Mouse (Mus musculus) spleen, embryonic (tissue): ENCODE data around the gene Gbp5.
"Not testable (repeated sequence)": the region's sequence is repeated elsewhere in the genome, so short reads cannot be mapped to it uniquely, and the experiment has no call there.

Source experiments
- CTCF ChIA-PET: fragments of 350-600 bp; sonication (Branson Sonifier 250); formaldehyde crosslinking; loops from one replicate; lab custom pipeline; 2022; lab: Charles Lee

Gene Gbp5

GRCm38 (mm10) chr3:142535667-142536066 lies 41.9 kb downstream of the Gbp5 start:
- CTCF ChIA-PET = no interaction called here

- CTCF ChIA-PET = no interaction called here
Observed at GRCm38 (mm10) chr3:142541391-142541790, 47.6 kb downstream of the Gbp5 start.

- CTCF ChIA-PET = interaction anchor here (0.6 kb wide), 2 partner anchors 51 to 141 kb away, joined by 3 to 11 read pairs; no protein-coding TSS in a partner anchor
Observed at GRCm38 (mm10) chr3:142542776-142543175, 49.0 kb downstream of the Gbp5 start.

- CTCF ChIA-PET = no interaction called here
Observed at GRCm38 (mm10) chr3:142546690-142547089, 52.9 kb downstream of the Gbp5 start.

- CTCF ChIA-PET = interaction anchor here (0.5 kb wide), 1 partner anchor 60 kb away, joined by 3 read pairs; no protein-coding TSS in a partner anchor
Observed at GRCm38 (mm10) chr3:142550052-142550676, 56.4 kb downstream of the Gbp5 start.

- CTCF ChIA-PET = interaction anchor here (0.7 kb wide), 1 partner anchor 16 kb away, joined by 6 read pairs; no protein-coding TSS in a partner anchor
Observed at GRCm38 (mm10) chr3:142554601-142555000, 60.8 kb downstream of the Gbp5 start.

- CTCF ChIA-PET = no interaction called here
Observed at GRCm38 (mm10) chr3:142555623-142556022, 61.8 kb downstream of the Gbp5 start.

GRCm38 (mm10) chr3:142559632-142560228 lies 66.0 kb downstream of the Gbp5 start, which contains the start of gene Gbp3:
Gene Gbp3, plus strand, starts transcription at chr3:142560026.
- CTCF ChIA-PET = interaction anchor here (0.9 to 1.0 kb wide), 2 partner anchors 31 to 62 kb away, joined by 3 read pairs; no protein-coding TSS in a partner anchor

GRCm38 (mm10) chr3:142560296-142560948 lies 66.6 kb downstream of the Gbp5 start:
- CTCF ChIA-PET = interaction anchor here (0.7 to 1.0 kb wide), 4 partner anchors 30 to 187 kb away, joined by 3 to 5 read pairs (median 4); no protein-coding TSS in a partner anchor

GRCm38 (mm10) chr3:142561045-142561646 lies 67.4 kb downstream of the Gbp5 start:
- CTCF ChIA-PET = interaction anchor here (0.8 kb wide), 1 partner anchor 66 kb away, joined by 4 read pairs; no protein-coding TSS in a partner anchor

GRCm38 (mm10) chr3:142561666-142562065 lies 67.9 kb downstream of the Gbp5 start:
- CTCF ChIA-PET = no interaction called here

GRCm38 (mm10) chr3:142567490-142567889 lies 73.7 kb downstream of the Gbp5 start:
- CTCF ChIA-PET = not testable (repeated sequence)

GRCm38 (mm10) chr3:142570738-142571137 lies 77.0 kb downstream of the Gbp5 start:
- CTCF ChIA-PET = interaction anchor here (0.5 to 0.6 kb wide), 2 partner anchors 18 to 23 kb away, joined by 3 to 4 read pairs; no protein-coding TSS in a partner anchor
